Mouse (Mus musculus): ENCODE results near the gene Arhgap28.

The Arhgap28 gene

GRCm38 (mm10) chr17:67989716-67990115 is 14.2 kb downstream of the Arhgap28 start:
- DNase-seq: peak in 1 of 2 experiments; percentile 8

GRCm38 (mm10) chr17:67988920-67989621 is 14.8 kb downstream of the Arhgap28 start:
- peak; percentile 50 to 63 for DNase-seq

- no peak for DNase-seq
Measured at GRCm38 (mm10) chr17:67985532-67985931, 18.4 kb downstream of the Arhgap28 start.

GRCm38 (mm10) chr17:67980573-67980972 is 23.3 kb downstream of the Arhgap28 start:
- no peak for DNase-seq

GRCm38 (mm10) chr17:67979248-67979647 is 24.7 kb downstream of the Arhgap28 start:
- DNase-seq: no peak

- peak; percentile 63 to 78 for DNase-seq
Measured at GRCm38 (mm10) chr17:67978786-67979185, 25.1 kb downstream of the Arhgap28 start.

- no peak for DNase-seq
Measured at GRCm38 (mm10) chr17:67976465-67976864, 27.5 kb downstream of the Arhgap28 start.

GRCm38 (mm10) chr17:67976027-67976426 is 27.9 kb downstream of the Arhgap28 start:
- DNase-seq: no peak

GRCm38 (mm10) chr17:67974679-67975078 is 29.2 kb downstream of the Arhgap28 start:
- no peak for DNase-seq

GRCm38 (mm10) chr17:67966853-67967540 is 36.9 kb downstream of the Arhgap28 start:
- no peak for DNase-seq

GRCm38 (mm10) chr17:67962858-67963257 is 41.1 kb downstream of the Arhgap28 start:
- DNase-seq: no peak

GRCm38 (mm10) chr17:67962020-67962419 is 41.9 kb downstream of the Arhgap28 start:
- no peak for DNase-seq

- no peak for DNase-seq
Measured at GRCm38 (mm10) chr17:67958909-67959308, 45.0 kb downstream of the Arhgap28 start.

- DNase-seq: no peak
Measured at GRCm38 (mm10) chr17:67957603-67958002, 46.3 kb downstream of the Arhgap28 start.

- no peak for DNase-seq
Measured at GRCm38 (mm10) chr17:67955876-67956690, 47.8 kb downstream of the Arhgap28 start.

GRCm38 (mm10) chr17:67954961-67955360 is 49.0 kb downstream of the Arhgap28 start:
- DNase-seq: no peak

- no peak for DNase-seq
Measured at GRCm38 (mm10) chr17:67950523-67951213, 53.3 kb downstream of the Arhgap28 start.

GRCm38 (mm10) chr17:67948601-67949000 is 55.3 kb downstream of the Arhgap28 start:
- no peak for DNase-seq

- DNase-seq: no peak
Measured at GRCm38 (mm10) chr17:67945453-67945852, 58.5 kb downstream of the Arhgap28 start.

GRCm38 (mm10) chr17:67944256-67944655 is 59.7 kb downstream of the Arhgap28 start:
- no peak for DNase-seq

GRCm38 (mm10) chr17:67941026-67941425 is 62.9 kb downstream of the Arhgap28 start:
- DNase-seq: no peak

GRCm38 (mm10) chr17:67937050-67937449 is 66.9 kb downstream of the Arhgap28 start:
- DNase-seq: no peak

GRCm38 (mm10) chr17:67935556-67935955 is 68.4 kb downstream of the Arhgap28 start:
- DNase-seq: no peak

Data from kidney, postnatal 36 days (tissue).